Mouse (Mus musculus) lung, postnatal 14 days (tissue): ENCODE measurements around the gene Nudcd3.

Experiments used
- DNase-seq: peaks from one replicate; pipeline ENCODE4 v3.0.0; 2021

Gene Nudcd3

GRCm38 (mm10) chr11:6177781-6178420 lies 22.3 kb downstream of the Nudcd3 start:
- no peak for DNase-seq

DNA sequence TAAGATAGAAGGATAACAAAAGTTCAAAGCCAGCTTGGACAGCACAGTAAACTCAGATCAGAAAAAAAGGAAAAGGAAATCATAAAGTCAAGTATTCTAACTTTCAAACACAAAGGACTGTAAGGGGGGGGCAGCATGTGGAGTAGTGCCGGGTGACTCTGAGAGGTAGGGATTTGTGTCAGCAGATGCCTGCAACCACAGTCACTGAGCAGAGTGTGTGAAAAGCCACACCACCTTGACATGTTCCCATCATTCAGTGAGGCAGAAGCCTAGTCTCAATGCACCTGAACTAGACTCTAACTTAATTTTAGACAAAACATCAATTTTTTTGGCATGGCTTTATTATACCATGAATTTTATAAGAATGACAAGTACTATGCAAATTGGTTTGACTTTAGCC lies 24.7 kb downstream of the Nudcd3 start:
- DNase-seq: no peak

DNA sequence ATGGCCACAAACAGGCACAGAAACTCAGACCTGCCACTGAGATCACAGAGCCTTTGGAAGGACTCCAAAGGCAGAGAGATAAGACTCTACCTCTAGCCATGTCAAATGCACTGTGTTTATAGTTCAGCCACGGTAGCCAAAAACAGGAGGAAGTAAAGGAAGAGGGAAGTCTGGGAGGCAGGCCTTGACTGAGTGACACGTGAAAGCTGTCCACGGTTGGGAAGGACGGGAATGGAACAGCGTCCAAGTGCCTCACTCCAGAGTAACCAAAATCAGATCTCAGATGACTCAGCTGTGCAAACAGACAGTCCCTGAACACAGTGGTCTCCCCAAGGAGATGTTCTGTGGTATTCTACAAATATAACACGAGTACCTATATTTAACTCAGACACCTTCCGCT lies 25.5 kb downstream of the Nudcd3 start:
- DNase-seq: peak; percentile 35

DNA sequence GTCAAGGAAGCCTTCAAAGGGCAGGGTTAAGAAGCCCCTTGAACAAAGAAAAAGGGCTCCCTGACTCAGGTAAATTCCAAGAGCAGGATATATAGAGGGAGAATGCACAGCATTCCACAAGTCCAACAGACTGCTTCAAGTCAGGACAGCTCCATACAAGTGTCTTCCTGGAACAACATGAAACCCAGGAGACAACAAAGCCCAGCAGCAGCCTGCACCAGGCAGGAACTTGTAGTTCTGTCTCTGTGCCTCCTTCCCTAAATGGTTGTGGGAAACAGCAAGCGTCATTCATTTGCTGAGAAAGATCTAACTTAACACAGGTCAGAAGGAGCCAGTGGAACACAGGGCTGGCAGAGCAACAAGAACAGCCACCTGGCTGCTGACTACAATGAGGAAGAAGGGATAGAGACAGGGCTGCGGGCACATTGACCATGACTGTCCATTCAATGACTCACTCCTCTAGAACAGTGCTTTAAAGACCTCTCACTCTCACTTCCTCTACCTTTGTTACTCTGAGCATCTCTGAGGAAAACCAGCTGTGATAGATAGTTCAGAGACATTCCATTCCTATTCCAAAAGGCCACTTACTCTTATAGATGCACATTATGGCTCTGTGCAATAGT lies 31.1 kb downstream of the Nudcd3 start:
- DNase-seq: no peak

GRCm38 (mm10) chr11:6166351-6166750 lies 33.9 kb downstream of the Nudcd3 start:
- no peak for DNase-seq

DNA sequence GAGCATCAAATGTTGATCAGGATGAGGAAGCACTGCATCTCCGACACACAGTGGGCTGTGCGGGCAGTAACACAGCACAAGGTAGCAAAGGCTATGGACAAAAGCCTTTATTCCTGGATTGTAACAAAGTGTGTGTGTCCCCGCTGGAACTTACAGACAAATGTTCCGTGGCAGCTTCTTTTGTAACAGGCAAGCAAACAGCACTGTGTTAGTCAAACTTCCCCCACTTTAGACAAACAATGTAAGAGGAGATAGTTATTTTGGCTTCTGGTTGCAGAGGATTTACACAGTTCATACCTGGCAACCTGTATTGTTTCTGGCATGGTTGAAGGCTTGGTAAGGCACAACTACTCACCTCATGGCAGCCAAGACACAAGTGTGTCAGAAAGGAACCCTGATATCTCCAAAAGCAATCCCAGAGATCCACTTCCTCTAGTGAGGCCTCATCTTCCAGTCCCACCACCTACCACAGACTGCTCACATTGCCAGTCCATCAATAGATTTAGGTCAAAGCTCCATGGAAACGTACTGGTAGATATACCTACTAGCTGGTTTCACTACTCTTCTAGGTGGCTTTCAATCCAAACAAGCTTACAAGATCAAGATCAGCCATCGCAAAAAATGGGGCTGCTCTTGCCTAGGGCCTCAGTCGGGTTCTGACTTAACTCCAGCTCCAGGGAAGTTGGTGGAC lies 34.7 kb downstream of the Nudcd3 start:
- no peak for DNase-seq

DNA sequence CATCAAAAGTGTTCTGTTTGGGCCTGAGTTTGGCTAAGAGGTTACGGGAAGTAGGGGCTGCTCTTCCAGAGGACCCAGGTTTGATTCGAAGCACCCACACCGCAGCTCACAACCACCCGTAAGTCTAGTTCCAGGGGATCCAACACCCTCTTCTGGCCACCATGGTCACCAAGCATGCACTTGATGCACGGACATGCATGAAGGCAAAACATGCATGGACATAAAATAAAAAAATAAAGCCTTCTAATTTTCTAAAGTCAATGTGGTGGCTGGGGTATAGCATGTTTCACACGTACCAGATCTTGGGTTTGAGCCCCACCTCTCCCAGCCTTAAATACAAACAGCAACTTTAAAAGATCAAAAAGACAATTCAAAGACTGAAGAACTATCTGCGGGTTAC lies 35.4 kb downstream of the Nudcd3 start:
- DNase-seq: no peak

DNA sequence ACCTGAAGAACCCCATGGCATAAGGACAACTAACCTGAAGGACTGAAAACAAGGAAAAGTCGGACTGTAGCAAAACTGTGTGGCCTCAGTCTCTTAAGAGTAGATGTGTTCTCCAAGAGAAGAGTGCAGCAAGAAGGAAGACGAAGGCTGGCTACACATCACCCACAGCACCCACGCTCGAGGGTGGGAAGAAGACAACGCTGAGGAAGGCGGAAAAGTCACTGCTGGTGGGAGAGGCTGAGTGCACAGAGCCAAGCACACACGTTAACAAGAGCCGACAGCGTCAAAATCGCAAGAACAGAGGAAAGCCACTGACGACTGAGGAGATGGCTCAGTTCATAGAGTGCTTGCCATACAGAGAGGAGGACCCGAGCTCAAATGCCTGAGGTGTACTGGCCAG lies 36.5 kb downstream of the Nudcd3 start:
- DNase-seq: no peak

GRCm38 (mm10) chr11:6163062-6163461 lies 37.2 kb downstream of the Nudcd3 start:
- DNase-seq: no peak

- no peak for DNase-seq
Measured at GRCm38 (mm10) chr11:6161549-6161948, 38.7 kb downstream of the Nudcd3 start.

DNA sequence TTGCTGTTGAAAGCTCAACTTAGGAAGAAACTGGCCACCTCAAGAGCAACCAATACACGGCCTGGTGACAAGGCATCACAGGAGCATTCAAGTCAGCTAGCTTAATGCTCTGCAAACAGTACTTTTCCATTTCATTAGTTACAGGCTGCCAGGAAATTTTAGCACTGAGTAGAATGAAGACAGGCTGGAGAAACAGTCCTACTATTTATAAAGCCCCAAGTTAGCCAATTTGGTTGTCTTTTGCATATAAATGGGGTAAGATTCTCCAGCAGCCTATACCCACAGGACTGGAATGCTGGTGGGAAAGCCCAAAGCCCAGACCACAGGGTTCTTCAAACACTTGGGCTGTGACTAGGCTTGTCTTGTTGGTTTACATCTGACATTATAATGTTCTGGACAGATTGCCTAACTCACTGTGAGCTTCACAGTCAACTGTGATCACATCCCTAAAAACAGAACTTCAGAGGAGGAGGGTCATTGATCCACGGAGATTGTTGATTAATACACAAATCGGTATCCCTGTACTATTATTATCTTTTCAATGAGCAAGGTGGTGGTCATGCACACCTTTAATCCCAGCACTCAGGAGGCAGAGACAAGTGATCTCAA lies 39.4 kb downstream of the Nudcd3 start:
- no peak for DNase-seq

GRCm38 (mm10) chr11:6159704-6160275 lies 40.4 kb downstream of the Nudcd3 start:
- DNase-seq: no peak

- DNase-seq: no peak
Measured at GRCm38 (mm10) chr11:6158515-6158914, 41.7 kb downstream of the Nudcd3 start.

- DNase-seq: no peak
Measured at GRCm38 (mm10) chr11:6157119-6157518, 43.1 kb downstream of the Nudcd3 start.

DNA sequence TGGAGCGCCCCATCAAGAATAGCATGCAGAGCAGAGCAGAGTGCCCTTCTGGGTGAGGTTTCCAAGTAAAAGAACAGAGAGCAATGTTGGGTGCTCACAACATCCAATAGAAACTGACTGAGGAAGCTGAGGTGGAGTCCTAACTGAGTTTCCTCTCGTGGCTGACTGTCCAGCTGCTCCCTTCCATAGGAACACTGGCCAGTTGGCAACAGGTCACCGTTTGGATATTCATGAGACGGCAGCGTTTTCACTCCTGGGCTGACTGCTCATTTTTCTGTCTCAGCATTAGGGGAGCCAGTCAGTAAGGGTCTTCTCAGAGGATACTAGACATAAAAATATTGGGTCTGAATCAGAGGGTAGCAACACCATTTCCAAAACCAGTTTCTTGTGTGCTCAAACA lies 43.6 kb downstream of the Nudcd3 start:
- DNase-seq: no peak

GRCm38 (mm10) chr11:6154211-6154701 lies 46.0 kb downstream of the Nudcd3 start:
- no peak for DNase-seq

DNA sequence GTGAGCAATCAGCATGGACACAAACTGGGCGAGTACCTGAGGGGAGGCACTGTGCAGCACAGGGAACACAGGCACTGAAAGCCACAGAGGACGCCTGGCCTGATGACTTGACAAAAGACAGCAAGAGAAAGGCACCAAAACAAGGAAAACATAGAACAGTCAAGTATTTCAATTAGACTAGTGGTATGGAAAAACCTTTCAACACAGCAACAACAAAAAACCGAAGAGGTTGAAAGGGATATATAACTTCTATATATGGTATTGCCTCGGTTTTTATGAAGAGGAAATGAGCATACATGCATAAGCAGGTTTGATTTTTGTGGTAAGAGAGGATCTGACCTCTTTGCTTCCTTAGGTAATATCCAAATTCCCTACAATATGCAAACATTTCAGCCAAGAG lies 47.4 kb downstream of the Nudcd3 start:
- DNase-seq: no peak

- no peak for DNase-seq
Measured at GRCm38 (mm10) chr11:6138233-6138950, 61.8 kb downstream of the Nudcd3 start.

DNA sequence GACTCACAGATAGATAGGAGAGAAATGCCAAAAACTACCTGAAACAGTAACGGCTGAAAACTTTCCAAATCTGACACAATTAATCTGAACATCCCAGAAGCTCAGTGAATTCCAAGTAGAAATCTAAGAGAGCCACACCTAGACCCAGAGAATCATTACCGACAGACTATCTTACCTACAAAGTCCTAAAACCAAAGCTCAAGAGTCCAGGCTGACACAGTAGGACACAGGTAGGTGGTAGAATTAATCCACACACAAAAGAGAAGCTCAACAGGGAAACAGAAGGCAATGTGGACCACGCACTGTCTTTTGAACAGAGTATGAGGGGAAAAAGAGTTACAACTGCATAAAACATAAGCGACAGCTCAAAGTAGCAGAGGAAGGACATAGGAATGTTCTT lies 67.3 kb downstream of the Nudcd3 start:
- DNase-seq: no peak

DNA sequence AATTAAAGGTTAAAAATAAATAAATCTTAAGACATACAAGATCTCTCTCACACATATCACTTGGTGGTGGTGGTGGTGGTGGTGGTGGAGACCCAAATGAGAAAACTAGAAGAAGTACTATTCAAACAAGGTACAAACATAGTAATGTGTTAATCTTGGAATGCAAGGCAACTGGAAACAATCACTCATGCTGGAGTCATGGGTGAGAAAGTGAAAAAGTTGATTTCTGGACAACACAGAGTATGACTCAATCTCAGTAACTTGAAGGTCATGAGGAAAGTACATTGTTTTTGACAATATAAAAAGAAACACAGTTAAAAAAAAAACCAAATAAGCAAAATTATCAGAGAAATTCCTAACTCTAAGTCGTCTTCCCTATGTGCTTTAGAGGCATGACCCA lies 69.6 kb downstream of the Nudcd3 start:
- DNase-seq: no peak

DNA sequence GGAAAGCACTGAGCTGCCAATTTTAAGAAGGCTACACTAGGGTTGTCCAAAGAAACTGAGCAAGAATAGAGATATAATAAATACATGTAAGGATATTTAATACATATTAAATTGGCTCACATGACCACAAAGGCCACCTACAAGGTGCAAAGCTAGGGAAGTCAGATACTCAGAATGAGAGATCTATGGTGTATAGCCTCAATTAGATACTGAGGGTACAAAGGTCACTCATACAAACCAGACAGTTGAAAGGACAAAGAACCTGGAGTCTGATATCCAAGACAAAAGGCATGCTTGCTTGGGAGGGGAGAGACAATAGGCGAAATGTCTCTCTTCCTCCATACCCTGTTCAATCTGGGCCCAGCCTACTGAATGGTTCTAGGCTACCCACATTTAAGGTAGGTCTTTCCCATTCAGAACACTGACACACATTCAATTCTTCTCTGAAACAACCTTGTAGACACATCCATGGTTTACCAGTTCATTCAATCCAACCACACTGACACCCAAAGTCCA lies 76.6 kb downstream of the Nudcd3 start:
- no peak for DNase-seq

- no peak for DNase-seq
Measured at GRCm38 (mm10) chr11:6122631-6123030, 77.6 kb downstream of the Nudcd3 start.

DNA sequence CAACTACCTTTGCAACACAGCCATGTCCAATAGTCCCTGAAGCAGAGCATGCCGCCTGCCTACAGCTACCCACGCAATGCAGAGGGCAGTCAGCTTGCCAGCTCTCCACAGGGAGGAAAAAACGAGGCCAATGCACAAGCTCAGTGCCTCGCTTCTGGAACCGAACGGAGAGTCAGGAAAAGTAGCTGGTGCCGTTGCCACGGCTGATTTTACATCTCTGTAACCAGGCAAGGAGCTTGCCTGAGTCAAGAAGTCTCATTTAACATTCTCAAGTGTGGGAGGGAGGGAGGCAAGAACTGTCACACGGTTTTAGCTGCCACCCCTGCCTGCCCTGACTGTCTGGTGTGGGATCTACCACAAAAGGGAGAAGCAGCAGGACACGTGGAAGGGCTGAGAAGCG lies 79.6 kb downstream of the Nudcd3 start:
- DNase-seq: no peak
